Mouse (Mus musculus): ENCODE data around the gene Dnah7a.
A peak's percentile ranks its signal among the peaks of the same experiment; 100 is the strongest.
"Not testable (repeated sequence)": the region's sequence is repeated elsewhere in the genome, so short reads cannot be mapped to it uniquely, and the experiment has no call there.

The Dnah7a gene

GRCm38 (mm10) chr1:53706431-53707361, at the start of gene Dnah7a:
Gene Dnah7a (minus strand): TSS chr1:53706784.
- DNase-seq (ENCODE audit: low spot score in 2 of 2), result peak; percentile 13 to 67

GRCm38 (mm10) chr1:53753501-53753900, 46.9 kb upstream of the Dnah7a start:
- DNase-seq (ENCODE audit: low spot score in 2 of 2), result not testable (repeated sequence)

- no peak for DNase-seq (ENCODE audit: low spot score in 2 of 2)
Measured at GRCm38 (mm10) chr1:53751144-53751543, 44.6 kb upstream of the Dnah7a start.

- DNase-seq (ENCODE audit: low spot score in 2 of 2), result not testable (repeated sequence)
Measured at GRCm38 (mm10) chr1:53750697-53751096, 44.1 kb upstream of the Dnah7a start.

GRCm38 (mm10) chr1:53749881-53750385, 43.3 kb upstream of the Dnah7a start:
- not testable (repeated sequence) for DNase-seq (ENCODE audit: low spot score in 2 of 2)

GRCm38 (mm10) chr1:53748571-53748970, 42.0 kb upstream of the Dnah7a start:
- DNase-seq (ENCODE audit: low spot score in 2 of 2), result no peak

- DNase-seq (ENCODE audit: low spot score in 2 of 2), result no peak
Measured at GRCm38 (mm10) chr1:53746001-53746400, 39.4 kb upstream of the Dnah7a start.

- no peak for DNase-seq (ENCODE audit: low spot score in 2 of 2)
Measured at GRCm38 (mm10) chr1:53741742-53742458, 35.3 kb upstream of the Dnah7a start.

- DNase-seq (ENCODE audit: low spot score in 2 of 2), result no peak
Measured at GRCm38 (mm10) chr1:53740777-53741336, 34.3 kb upstream of the Dnah7a start.

- DNase-seq (ENCODE audit: low spot score in 2 of 2), result not testable (repeated sequence)
Measured at GRCm38 (mm10) chr1:53740077-53740776, 33.6 kb upstream of the Dnah7a start.

- no peak for DNase-seq (ENCODE audit: low spot score in 2 of 2)
Measured at GRCm38 (mm10) chr1:53736583-53736982, 30.0 kb upstream of the Dnah7a start.

GRCm38 (mm10) chr1:53728489-53729225, 22.1 kb upstream of the Dnah7a start:
- DNase-seq (ENCODE audit: low spot score in 2 of 2), result no peak

GRCm38 (mm10) chr1:53726883-53727282, 20.3 kb upstream of the Dnah7a start:
- DNase-seq (ENCODE audit: low spot score in 2 of 2), result no peak

- DNase-seq (ENCODE audit: low spot score in 2 of 2), result no peak
Measured at GRCm38 (mm10) chr1:53721353-53721752, 14.8 kb upstream of the Dnah7a start.

- no peak for DNase-seq (ENCODE audit: low spot score in 2 of 2)
Measured at GRCm38 (mm10) chr1:53720601-53721351, 14.2 kb upstream of the Dnah7a start.

GRCm38 (mm10) chr1:53715966-53716515, 9.5 kb upstream of the Dnah7a start:
- no peak for DNase-seq (ENCODE audit: low spot score in 2 of 2)

GRCm38 (mm10) chr1:53715446-53715845, 8.9 kb upstream of the Dnah7a start:
- peak in 1 of 2 experiments; percentile 17 for DNase-seq (ENCODE audit: low spot score in 2 of 2)

GRCm38 (mm10) chr1:53713383-53713782, 6.8 kb upstream of the Dnah7a start:
- peak; percentile 40 to 58 for DNase-seq (ENCODE audit: low spot score in 2 of 2)

- DNase-seq (ENCODE audit: low spot score in 2 of 2), result no peak
Measured at GRCm38 (mm10) chr1:53711069-53711468, 4.5 kb upstream of the Dnah7a start.

- DNase-seq (ENCODE audit: low spot score in 2 of 2), result not testable (repeated sequence)
Measured at GRCm38 (mm10) chr1:53709602-53710001, 3.0 kb upstream of the Dnah7a start.
